Mouse (Mus musculus) c-Kit-positive CD71-negative TER-119-negative erythroid progenitor cells, embryonic 14.5 days (primary cell): ENCODE measurements around the gene Rap1gap2.

Experiments
- DNase-seq: peaks from one replicate; pipeline ENCODE4 v3.0.0-alpha.2; 2013; ENCODE audit warnings: low read depth

Rap1gap2 gene

GRCm38 (mm10) chr11:74458400-74458799, 152.3 kb downstream of the Rap1gap2 start:
- no peak for DNase-seq

DNA sequence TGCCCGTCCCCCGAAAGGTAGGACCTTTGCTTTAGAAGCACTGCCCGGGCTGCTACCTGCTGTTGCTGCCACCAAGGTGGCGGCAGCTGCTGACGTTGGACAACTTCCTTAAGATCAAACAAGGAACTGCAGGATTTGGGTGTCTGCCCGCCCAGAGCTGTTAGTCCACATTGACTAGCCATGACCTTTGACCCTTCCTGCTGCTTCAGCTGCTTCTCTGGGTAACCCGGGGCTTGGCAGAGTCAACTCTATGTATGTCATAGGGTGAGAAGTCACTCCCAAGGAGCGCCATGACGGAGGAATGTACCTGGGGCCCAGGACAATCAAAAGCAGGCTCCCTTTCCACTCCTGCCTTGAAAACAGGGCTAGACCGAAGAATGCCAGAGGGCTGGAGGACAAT, 153.5 kb downstream of the Rap1gap2 start:
- no peak for DNase-seq

- DNase-seq: no peak
Observed at GRCm38 (mm10) chr11:74448556-74448955, 162.2 kb downstream of the Rap1gap2 start.

DNA sequence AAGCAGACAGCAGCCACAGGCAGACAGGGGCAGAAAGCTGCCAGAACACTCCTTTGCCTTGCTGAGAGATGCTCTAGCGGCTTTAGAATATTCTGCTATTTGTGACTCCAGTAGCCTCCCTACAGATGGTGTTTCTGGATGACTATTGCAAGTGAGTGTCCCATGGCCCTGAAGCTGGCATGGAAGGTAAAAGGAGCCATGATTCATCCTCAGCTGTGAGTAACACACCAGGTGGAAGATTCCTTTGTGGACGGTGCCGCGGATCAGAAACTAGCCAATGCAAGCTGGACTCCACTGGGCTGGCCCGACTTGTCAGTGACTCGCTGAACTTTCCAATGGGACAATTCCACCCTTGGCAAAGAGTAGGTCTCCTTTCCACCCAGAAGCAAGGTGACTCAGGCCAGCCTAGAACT, 162.7 kb downstream of the Rap1gap2 start:
- no peak for DNase-seq

DNA sequence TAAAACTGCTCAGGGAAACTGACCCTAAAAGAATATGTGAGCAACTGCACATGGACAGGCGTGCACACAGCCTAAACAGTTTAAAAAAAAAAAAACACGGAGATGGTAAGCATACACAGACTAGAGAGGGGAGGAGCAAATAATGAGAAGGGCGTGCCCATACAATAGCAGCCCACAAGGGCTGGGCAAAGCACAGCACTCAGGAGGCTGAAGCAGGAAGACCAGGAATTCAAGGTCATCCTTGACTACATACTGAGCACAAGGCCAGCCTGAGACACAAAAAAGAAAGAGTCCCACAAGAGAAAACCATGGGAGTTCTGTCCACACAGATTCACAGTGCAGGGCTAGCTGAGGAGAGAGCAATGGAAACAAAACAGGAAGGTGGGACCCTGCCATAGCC, 165.1 kb downstream of the Rap1gap2 start:
- no peak for DNase-seq

DNA sequence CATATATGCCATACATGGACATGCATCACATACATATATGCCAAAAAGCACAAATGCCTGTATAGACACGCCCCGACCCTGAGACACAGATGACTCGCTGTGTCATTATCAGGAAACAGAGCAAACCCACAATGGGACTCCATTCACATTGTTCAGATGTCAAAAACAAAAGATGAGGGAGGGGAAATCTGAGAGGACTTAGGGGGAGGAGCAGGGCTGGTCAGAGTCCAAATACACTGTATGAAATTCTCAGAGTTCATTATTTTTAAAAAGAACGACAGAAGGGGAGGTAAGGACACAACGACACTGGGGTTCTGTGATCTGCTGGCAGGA, 166.8 kb downstream of the Rap1gap2 start:
- DNase-seq: no peak

DNA sequence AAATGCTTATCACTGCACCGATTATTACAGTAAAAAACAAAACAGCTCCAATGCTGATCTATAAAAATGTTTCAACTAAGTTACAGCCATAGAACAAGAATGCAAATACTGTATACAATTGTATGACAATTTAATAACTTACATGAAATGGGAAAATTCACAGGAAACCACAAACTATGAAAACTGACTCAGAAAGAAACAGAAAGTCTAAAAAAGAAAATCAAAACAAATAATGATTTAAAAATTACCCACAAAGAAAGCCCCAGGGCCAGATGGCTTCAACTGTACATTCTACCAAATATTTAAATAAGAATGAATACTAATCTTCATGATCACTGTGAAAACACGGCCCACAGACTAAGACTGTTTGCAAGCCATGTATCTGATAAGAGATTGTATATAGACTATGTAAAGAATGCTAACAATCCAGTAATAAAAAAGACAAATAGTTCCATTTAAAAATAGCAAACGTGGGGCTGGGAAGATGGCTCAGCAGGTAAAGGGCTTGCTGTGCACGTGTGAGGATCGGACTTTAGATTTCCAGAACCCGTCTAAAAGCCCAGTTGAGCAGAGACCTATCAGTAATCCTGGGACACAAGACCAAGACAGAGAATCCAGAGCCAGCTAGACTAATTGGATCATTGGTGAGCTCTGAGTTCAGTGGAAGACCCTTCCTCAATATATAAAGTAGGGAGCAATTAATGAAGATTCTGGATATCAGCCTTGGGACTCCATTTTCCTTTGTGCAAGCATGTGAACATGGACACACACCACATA, 167.4 kb downstream of the Rap1gap2 start:
- DNase-seq: no peak

DNA sequence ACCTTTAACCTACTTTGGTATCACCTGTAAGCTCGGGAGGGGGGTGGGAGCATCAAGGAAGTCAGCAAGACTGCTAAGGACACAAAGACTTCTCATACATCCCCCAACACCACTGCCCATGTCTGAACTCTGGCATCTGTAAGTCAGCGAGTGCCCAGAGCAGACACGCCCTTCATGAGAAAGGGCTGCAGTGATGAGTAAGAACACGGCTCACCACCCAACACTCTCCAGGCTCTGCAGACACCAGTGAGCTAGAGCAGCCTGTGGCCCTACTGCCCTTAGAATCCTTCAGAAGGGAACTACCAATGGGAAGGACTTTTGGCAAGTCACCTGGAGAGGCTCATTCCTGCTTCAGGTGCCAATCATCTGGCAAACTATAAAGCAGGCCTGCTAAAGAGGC, 168.3 kb downstream of the Rap1gap2 start:
- DNase-seq: no peak

DNA sequence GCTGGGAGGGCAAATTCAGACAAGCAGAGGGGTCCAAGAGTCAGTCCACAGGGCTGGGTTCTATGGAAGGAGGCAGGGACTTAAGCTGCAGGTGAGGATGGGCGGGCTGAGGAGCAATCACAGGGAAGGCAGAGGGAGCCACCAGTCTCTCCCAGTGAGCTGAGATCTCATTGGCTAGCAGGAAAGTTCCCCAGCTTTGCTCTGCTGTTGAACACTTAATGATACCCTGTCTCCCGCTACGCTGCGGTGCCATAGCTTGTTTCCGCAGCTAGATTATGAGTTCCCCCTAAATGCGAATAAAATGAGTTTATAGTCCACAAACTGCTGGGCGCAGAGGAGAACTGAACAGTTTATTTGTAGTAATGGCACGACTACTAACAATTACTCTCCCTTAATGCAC, 170.6 kb downstream of the Rap1gap2 start:
- DNase-seq: no peak

GRCm38 (mm10) chr11:74439202-74439601, 171.5 kb downstream of the Rap1gap2 start:
- no peak for DNase-seq

GRCm38 (mm10) chr11:74438249-74438648, 172.5 kb downstream of the Rap1gap2 start:
- no peak for DNase-seq

GRCm38 (mm10) chr11:74435366-74435765, 175.3 kb downstream of the Rap1gap2 start:
- DNase-seq: no peak

- no peak for DNase-seq
Observed at GRCm38 (mm10) chr11:74433000-74433399, 177.7 kb downstream of the Rap1gap2 start.

GRCm38 (mm10) chr11:74429798-74430529, 180.8 kb downstream of the Rap1gap2 start:
- DNase-seq: no peak

DNA sequence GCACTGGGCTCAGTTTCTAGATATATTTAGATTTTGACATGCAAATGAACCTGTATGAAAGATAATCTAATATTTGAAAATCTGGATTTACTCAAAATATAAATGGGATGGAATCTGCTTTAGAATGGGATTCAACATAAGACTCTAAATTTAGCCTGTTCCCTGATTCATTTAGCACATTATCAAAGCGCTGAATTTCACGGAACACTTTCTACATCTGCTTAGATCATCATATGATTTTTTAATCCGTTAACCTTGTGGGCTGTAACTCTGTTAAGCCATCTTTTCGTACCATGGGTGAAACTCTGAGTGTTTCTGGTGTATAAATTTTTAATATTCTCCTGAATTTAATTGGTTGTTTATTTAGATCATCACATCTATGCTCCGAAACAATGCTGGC, 184.4 kb downstream of the Rap1gap2 start:
- no peak for DNase-seq

DNA sequence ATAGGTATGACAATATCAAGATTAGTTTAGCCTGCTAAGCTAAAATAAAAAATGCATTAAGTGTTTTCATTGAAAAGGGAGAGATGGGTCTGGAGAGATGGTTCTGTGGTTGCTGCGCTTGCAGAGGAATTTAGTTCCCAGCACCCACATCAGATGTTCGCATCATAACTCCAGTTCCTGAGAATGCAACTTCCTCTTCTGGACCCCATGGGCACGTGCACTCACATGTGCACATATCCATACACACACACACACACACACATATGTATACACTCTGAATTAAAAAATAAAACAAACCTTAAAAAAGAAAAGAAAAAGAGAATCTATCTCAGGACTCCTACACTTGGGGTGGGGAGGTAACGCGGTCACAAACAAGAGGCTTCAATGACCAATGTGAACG, 188.7 kb downstream of the Rap1gap2 start:
- no peak for DNase-seq

GRCm38 (mm10) chr11:74421151-74421550, 189.6 kb downstream of the Rap1gap2 start:
- DNase-seq: no peak

DNA sequence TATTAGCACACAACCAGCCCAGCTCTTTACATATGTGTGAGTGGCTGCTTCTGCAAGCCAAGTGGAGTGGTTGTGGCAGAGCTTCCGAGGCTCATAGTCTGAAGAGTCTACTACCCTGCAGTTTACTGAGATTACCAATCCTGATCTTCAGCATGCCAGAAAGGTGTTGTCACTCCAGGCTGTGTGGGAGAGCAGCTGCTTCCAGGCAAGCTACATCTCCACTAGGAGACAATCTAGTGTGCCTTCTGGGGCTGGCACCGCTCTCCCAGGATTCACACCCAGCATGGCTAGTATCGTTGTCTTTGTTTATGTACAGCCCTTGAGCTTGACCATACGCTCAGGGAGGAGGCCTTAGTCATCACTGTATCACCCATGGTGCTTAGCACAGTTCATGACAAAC, 191.1 kb downstream of the Rap1gap2 start:
- no peak for DNase-seq

DNA sequence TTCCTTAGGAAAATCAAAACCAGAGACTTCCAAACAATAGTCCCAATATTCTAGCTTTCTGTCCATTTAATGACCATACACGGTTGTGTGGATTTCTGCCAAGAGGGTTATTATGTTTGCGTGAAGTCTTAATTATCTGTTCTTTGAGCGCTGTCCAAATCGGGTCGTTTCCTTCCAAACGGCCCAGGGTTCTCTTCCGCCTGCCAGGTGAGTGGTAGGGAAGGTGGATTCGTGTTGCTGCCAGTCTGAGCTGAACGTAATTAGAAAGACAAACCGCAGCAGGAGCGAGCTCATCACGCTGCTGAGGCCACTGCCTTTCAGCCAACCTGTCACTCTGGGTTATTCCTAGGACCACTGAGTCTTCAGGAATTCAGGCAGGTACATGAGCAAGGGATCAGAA, 195.0 kb downstream of the Rap1gap2 start:
- no peak for DNase-seq

- no peak for DNase-seq
Observed at GRCm38 (mm10) chr11:74414112-74414511, 196.6 kb downstream of the Rap1gap2 start.

DNA sequence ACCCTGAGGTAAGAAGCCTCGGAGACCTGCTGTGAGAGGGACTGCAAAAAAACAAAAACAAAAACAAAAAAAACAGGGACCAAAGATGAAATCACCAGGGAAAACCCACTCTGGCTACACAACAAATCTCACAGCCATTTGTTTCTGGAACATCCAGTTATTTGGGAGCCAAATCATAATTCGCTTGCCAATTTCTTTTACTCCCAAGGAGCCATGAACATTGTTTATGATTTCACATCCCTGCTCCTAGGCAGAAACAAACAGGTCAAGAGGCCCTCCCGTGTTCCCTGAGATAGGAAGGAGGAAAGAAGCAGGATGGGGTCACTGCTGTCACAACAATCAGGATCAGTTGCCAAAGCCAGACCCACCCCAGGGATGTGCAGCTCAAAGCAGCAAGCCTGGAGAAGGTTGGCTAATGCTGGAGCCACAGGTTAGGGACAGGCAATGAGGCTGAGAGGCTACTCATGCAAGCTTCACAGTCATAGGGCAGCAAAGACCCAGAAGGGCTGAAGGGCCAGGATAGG, 197.2 kb downstream of the Rap1gap2 start:
- DNase-seq: no peak

GRCm38 (mm10) chr11:74412462-74412861, 198.3 kb downstream of the Rap1gap2 start:
- DNase-seq: no peak

GRCm38 (mm10) chr11:74411943-74412342, 198.8 kb downstream of the Rap1gap2 start:
- DNase-seq: no peak
